Mouse (Mus musculus) kidney, adult 18-20 months (tissue): ENCODE data around the gene Hmx2.

ENCODE experiments used
- DNase-seq: peaks from one replicate; pipeline ENCODE4 v3.0.0; 2021

Gene Hmx2

DNA sequence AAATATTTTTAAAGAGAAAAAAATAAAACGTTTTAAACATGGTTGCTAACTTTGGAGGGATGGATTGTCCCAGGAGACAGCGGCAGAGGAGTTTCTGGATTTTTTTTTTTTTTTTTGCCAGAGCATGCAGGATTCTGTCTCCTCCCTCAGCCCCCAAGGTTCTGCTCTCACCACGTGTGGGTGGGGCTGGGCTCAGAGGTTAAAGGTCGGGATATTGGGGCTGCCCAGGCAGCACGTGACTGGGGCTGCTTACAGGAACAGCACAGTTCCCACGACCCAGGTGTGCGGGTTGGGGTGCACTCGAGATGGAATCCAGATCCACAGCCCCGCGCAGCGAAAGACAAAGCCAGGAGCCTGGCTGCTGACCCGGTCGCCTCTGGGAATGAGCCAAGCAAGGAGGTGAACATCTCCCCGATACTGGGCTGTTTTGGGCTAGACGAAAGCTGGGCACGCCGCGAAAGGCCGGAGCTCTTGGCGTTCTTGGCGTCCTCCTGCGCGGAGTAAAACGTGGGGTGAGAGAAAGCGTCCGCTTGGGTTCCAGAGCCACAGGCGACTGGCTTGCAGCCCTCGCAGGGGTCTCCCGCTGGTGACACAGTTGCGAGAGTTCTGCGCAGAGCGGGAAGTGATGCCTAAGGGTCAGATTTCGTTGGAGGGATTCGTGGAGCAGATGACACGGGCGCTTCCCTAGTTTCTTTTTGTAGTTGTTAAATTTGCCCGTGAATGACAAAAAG is 8.1 kb downstream of the Hmx2 start:
- DNase-seq = peak; percentile 22

DNA sequence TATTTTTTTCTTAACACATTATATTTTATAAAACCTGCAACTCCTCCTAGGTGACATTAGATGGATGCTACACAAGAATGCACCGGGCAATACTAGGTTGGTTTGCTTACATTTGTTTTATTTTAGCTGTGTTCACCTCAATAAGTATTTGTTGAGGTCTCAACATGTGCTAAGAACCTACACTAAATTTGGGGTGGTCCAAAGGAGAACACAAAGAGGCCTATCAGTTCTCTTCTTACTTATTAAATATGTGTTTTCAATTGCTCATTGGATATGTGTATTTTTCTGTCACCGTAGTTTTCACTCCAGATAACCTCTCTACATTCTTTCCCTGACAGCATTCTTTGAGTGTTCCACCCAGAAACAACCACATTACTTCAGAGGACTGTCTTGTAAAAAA is 9.2 kb downstream of the Hmx2 start:
- no peak for DNase-seq

DNA sequence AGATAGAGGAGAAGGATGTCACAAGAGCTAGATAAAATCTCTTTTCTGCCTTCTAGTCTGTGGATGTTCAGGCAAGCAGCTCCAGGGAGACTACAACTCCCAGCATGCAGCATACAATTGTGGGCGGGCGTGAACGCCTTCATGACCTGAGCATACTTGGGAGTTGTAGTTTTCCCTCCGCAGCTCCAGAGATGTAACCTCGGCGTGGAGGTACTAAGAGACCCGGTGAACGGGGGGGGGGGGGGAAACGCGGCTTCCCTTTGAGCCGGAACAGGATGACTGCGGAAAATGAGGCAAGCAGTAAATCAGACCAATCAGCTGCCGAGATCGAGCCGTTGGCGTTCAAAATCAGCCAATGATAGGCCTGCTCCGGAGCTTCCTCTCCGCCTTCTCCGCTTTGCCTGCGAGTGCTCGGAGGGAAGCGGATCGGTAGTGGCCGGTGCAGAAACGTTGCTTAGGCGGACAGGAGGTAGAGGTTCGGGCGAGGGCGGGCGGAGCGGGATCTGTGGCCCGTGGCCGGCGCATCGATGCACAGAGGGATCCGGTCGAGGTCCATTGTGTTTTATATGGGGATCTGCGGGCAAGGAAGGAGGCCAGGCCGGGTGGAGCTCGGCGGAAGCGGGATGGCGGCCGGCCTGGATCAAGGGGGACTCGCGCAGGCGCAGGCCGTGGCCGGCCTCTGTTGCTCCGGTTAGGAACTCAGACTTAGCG is 11.6 kb downstream of the Hmx2 start, which contains the start of gene Bub3:
Bub3 (plus strand) TSS at position 237 of the 711 bp plus-strand sequence.
- peak; percentile 91 for DNase-seq

DNA sequence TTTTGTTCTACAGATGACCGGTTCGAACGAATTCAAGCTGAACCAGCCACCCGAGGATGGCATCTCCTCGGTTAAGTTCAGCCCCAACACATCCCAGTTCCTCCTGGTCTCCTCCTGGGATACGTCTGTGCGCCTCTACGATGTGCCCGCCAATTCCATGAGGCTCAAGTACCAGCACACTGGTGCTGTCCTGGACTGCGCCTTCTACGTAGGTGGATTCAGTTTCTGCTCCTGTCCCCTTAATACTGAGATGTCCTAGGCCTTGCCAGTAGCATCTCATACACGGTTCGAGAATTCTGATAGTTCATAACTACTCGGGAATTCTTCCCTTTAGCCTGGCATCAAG is 12.1 kb downstream of the Hmx2 start:
- DNase-seq = no peak

DNA sequence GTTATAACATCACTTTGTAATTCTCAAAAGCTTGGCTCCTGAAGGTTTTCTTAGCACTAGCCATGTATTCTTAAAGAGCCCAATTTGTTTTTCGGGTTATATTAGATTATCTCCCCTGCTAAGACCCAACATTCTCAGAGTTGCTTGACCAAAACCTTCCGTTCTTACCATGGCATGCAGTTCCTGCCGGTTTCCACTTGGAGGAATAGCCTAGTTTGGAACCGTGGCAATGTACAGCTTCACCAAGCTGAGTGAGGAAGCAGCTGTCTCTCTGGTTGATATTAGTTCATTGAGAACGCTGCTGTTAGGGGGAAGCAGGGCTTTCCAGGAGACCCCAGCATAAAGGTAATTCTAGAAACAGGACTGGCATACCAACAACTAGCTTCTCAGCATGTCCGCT is 26.7 kb downstream of the Hmx2 start:
- DNase-seq = no peak

DNA sequence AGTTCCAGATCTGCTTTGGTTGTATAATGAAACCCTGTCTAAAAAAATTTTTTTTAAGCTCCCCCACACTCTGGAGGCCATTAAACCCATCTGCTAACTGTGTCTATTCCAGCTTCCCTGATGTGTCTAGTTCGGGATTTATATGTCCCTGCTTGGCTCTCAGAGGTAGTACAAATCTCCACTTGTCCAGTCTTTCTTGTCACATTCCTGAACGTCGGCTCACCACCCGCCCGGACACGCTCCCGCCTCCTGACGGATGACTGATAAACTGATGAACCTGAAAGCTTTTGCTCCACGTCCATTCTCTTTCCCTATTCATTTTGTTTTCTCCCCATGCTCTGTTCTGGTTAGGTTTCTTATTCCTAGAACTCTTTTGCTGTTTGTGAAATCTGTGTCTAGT is 33.6 kb downstream of the Hmx2 start:
- DNase-seq = no peak

DNA sequence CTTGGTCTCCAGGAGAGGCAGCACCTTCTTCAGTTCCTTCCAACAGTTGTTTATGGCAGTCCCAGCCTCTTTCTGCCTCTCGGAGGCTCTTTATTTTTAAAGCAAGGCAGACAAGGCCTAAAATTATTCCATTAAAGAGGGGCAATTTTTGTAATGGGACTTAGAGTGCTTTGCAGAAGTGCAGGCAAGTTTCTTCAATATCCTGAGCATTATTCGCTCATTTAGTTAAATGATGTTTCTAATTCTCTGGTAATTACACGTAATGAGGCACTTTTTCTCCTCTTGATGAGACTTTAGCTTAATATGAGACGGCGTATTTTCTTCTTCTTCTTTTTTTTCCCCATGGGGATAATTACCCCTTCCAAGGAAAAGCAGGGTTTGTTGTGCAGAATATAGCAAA is 37.0 kb downstream of the Hmx2 start:
- DNase-seq = no peak

DNA sequence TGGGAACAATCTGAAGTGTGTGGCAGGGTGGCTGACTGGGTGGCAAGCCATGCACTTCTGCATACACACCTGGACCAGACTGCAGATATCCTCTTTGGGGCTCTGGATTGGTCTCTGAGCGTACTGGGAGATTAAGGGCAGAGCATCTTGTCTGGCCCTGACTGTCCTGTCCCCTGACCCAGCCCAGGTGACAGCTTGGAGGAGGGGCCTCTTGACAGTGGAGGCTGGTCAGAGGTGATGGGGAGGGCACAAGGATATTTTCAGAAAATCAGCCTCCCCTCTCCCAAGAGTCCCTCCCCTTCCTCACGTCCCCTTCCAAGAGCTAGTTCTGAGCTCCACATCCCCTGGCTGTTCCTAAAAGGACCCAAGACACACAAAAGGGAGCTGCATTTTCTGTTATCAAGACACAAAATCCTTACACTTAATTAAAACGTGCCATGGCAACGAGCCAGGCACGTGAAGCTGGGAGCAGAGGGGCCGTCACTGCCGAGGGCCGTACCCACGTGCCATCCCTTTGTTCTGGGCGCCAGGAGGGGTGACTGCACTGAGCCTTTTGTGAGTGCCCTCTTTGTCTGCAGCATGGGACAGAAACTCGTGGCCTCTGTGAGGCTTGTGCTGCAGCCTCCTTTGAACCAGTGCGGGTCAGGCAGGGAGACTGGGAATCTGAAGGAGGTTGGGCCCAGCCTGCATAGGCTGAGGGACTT is 49.4 kb downstream of the Hmx2 start:
- no peak for DNase-seq

DNA sequence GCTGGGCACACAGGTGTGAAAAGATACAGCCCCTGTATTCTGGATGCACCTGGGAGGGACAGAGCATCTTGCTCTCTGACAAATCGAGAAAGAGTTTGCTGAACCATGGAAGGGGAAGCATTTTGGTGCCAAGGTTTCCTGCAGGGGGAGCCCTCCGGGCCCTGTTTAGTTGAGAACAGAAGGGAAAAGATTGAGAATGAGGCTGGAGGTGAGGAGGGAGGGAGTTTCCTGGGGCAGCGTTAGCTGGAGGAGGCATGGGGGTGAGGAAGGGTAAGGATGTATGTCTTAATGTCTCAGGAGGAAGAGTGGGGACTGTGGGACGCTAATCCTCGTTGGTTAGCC is 49.9 kb downstream of the Hmx2 start:
- no peak for DNase-seq

DNA sequence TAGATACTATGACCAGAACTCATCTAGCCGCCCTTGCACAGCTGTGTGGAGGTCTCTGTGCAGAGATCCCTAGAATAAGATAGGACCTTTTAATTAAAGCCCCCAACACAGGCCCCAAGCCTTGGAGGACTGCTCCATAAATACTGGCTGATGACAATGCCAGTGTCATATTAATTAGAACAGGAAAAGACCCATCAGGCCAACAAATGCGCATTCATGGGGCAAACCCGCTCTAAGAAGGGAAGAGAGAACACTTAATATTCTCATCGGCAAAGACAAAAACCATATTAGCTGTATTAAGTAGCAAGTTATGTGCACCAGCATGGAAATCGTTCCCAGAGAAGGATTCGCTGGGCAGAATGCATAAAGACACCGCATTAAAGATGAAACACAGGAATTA is 53.5 kb downstream of the Hmx2 start:
- no peak for DNase-seq

DNA sequence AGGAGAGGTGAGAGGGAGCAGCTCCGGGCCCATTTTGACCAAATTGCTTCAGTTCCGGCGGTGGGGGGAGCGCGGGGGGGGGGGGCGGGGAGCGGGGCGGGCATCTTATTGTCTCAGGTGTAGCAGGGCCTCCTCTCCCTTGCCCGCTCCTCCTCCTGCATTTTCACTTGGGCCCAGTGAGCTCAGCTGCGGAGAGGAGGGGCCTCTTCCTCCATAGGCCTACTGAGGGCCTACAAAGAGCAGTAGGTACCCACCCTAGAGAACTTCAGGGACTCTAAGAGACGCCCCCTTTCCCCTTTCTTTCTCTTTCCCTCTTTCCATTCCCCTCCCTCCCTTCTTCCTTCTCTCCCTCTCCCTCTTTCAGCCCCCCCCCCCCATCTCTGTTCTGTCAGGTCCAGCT is 54.6 kb downstream of the Hmx2 start:
- DNase-seq = no peak

DNA sequence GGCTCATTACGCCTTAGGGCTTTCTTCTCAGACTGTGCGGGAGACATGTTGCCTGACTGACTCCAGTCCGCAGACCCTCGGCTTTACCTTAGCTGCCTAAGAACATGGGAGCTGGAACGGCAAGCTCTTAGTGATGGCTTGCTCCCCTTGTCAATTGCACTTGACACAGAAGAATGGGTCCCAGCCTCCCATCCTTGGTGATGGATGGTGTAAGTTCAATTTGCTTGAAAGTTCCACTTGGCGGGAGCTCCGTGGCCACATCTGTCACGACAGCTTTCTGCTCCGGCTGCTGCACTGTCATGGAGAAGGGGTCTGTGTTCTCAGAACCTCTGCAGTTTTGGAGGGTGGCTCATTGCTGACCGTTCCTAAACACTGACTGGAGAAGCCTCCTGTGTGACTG is 56.4 kb downstream of the Hmx2 start:
- no peak for DNase-seq

DNA sequence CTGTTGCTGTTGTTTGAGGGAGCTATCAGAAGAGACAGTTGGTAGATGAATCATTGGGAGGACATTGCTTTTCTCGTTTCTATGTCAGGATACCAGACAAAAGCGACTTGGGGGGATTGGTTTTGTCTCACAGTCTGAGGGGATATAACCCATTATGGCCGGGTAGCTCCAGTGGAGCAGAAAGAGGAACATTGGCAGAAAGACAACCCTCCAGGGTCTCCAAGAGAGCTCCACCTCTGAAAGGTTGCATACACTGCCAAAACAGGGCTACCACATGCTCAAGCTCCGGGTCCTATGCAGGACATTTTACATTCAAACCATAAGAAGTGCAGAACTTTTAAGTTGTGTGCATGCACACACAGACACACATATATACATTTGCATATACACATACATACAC is 56.9 kb downstream of the Hmx2 start:
- DNase-seq = no peak
